11 mouse cellular contexts compared by ENCODE assay signal in genomic region chr2:151967176-151967750, GRCm38 (mm10). TPM values are rescaled to one million over a fixed set of nuclear protein-coding genes. Genes with fewer than 3 reads are reported as not detected.
DNase-seq lines count a peak whose midpoint lies in the region; ATAC-seq and TF ChIP-seq lines count a peak whose summit lies in the region.
"Had no signal": no experiment of that assay in that cellular context is flagged by ENCODE, and none has a peak within 500 bp of the region (broad histone marks: within the 10 kb centered on the region; RNA-seq: fewer than 3 reads in every experiment).

No protein-coding gene starts in this region.

- no peaks in the 10 kb centered on the region for H3K36me3 ChIP-seq in forebrain, embryonic 16.5 days (ENCODE audit: control insufficient read depth, insufficient read depth)
- peaks cover 8% of the 10 kb centered on the region; the same call in 1 of the 2 replicates for H3K36me3 ChIP-seq in stomach, postnatal 0 days (ENCODE audit: control insufficient read depth, insufficient read depth, low read length)

- DNase-seq in left cerebral cortex, postnatal 4 days, result peak; percentile 78
- no peak for DNase-seq in left cerebral cortex, adult 9 months (ENCODE audit: low spot score in 2 of 2)
- peak; percentile 57 for DNase-seq in mesoderm, embryonic 11.5 days (ENCODE audit: low read depth, low spot score)
- no peak for DNase-seq in stomach, postnatal 0 days (ENCODE audit: low spot score)
- no peak for DNase-seq in layer of hippocampus, adult 9-10 months (ENCODE audit: low spot score)
- DNase-seq in cerebellum, adult 11-12 months, result no peak
- no peak for DNase-seq in cerebellum, postnatal 36 days
- DNase-seq: heart, postnatal 14 days; thymus, adult 2 months had no signal

- peak overlapping the region; percentile 56 for H3K27ac ChIP-seq in forebrain, embryonic 16.5 days (ENCODE audit: low read length)
- no peak overlapping the region for H3K27ac ChIP-seq in stomach, postnatal 0 days (replicated peaks)
- H3K27ac ChIP-seq: liver, embryonic 12.5 days had no signal

- H3K9ac ChIP-seq in forebrain, embryonic 16.5 days (replicated peaks; ENCODE audit: low read depth, low read length), result peak overlapping the region; percentile 52
- no peak overlapping the region for H3K9ac ChIP-seq in stomach, postnatal 0 days (ENCODE audit: low read length)
- H3K9ac ChIP-seq: liver, embryonic 12.5 days had no signal

- intact Hi-C loops in left cerebral cortex, postnatal 4 days (cut with DNase I), result no loop called here

- peak overlapping the region; percentile 18 for H3K4me3 ChIP-seq in forebrain, embryonic 16.5 days (replicated peaks; ENCODE audit: low read length)
- H3K4me3 ChIP-seq in stomach, postnatal 0 days (ENCODE audit: low read depth, low read length), result no peak overlapping the region
- H3K4me3 ChIP-seq: liver, embryonic 12.5 days had no signal

- H3K27me3 ChIP-seq in forebrain, embryonic 16.5 days (replicated peaks; ENCODE audit: control insufficient read depth, insufficient read depth, low read length), result no peaks in the 10 kb centered on the region
- H3K27me3 ChIP-seq in stomach, postnatal 0 days (ENCODE audit: control insufficient read depth, insufficient read depth, low read length), result no peaks in the 10 kb centered on the region

- 9% methylated on average over 9 of the region's 9 CpGs for WGBS in forebrain, embryonic 16.5 days
- 41% methylated on average over 9 of the region's 9 CpGs for WGBS in stomach, postnatal 0 days

- H3K4me2 ChIP-seq in forebrain, embryonic 16.5 days (ENCODE audit: low read length), result peak overlapping the region; percentile 36
- H3K4me2 ChIP-seq in stomach, postnatal 0 days (replicated peaks; ENCODE audit: low read depth), result no peak overlapping the region
- H3K4me2 ChIP-seq: liver, embryonic 12.5 days had no signal

- no peak for TF ChIP-seq CTCF in stomach, postnatal 0 days (IDR thresholded peaks at IDR 0.05; ENCODE audit: low read depth)

- no peaks in the 10 kb centered on the region for H3K9me3 ChIP-seq in forebrain, embryonic 16.5 days (ENCODE audit: control insufficient read depth, low read length)
- no peaks in the 10 kb centered on the region for H3K9me3 ChIP-seq in stomach, postnatal 0 days (ENCODE audit: control insufficient read depth, low read length)
- H3K9me3 ChIP-seq: liver, embryonic 12.5 days had no signal

- peaks cover 67% of the 10 kb centered on the region for H3K4me1 ChIP-seq in forebrain, embryonic 16.5 days (replicated peaks; ENCODE audit: control insufficient read depth, insufficient read depth, low read length)
- peaks cover 10% of the 10 kb centered on the region; the same call in 1 of the 2 replicates for H3K4me1 ChIP-seq in stomach, postnatal 0 days (replicated peaks; ENCODE audit: control insufficient read depth, insufficient read depth)

- no peak for ATAC-seq in forebrain, embryonic 16.5 days
- no peak for ATAC-seq in stomach, postnatal 0 days (ENCODE audit: low FRiP score, low TSS enrichment)
- ATAC-seq: liver, embryonic 12.5 days had no signal

- TF ChIP-seq EP300 in stomach, postnatal 0 days (optimal IDR thresholded peaks at IDR 0.05), result no peak

RNA-seq across cellular contexts. Expression of gene Fam110a, which starts 12.8 kb away (rescaled TPM):
- 10 to 100 TPM; 19.0 to 20.5 TPM for total RNA-seq in left cerebral cortex, postnatal 4 days (2021)
- polyA plus RNA-seq in forebrain, embryonic 16.5 days (2015; fragmentation: Nextera tagmentation; extraction: Ambion mirVana), result 66.5 and 69.2 TPM in 2 replicates
- 29.9 and 33.7 TPM in 2 replicates for polyA plus RNA-seq in stomach, postnatal 0 days (2015; fragmentation: Nextera tagmentation; extraction: Ambion mirVana)

RNA-seq across cellular contexts. Expression of gene Slc52a3, which starts 29.0 kb away (rescaled TPM):
- total RNA-seq in left cerebral cortex, postnatal 4 days (2021), result 1 to 10 TPM; 2.2 to 2.5 TPM
- polyA plus RNA-seq in forebrain, embryonic 16.5 days (2015; fragmentation: Nextera tagmentation; extraction: Ambion mirVana), result 1.5 and 1.9 TPM in 2 replicates
- polyA plus RNA-seq in stomach, postnatal 0 days (2015; fragmentation: Nextera tagmentation; extraction: Ambion mirVana), result 22.2 and 24.9 TPM in 2 replicates

RNA-seq across cellular contexts. Expression of gene Angpt4, which starts 56.3 kb away (rescaled TPM):
- not detected for total RNA-seq in left cerebral cortex, postnatal 4 days (2021)
- polyA plus RNA-seq in forebrain, embryonic 16.5 days (2015; fragmentation: Nextera tagmentation; extraction: Ambion mirVana), result 0.10 and 0.14 TPM in 2 replicates
- 0.42 and 0.45 TPM in 2 replicates for polyA plus RNA-seq in stomach, postnatal 0 days (2015; fragmentation: Nextera tagmentation; extraction: Ambion mirVana)

Comparison
In these comparisons a context has a peak if more than half of its experiments do, and no peak if none do; other contexts are left out.
1. DNase-seq: peak in left cerebral cortex, postnatal 4 days (single experiment) and mesoderm, embryonic 11.5 days (single experiment); none in left cerebral cortex, adult 9 months (0 of 2), stomach, postnatal 0 days (single experiment), layer of hippocampus, adult 9-10 months (single experiment), cerebellum, adult 11-12 months (single experiment) and cerebellum, postnatal 36 days (0 of 2).